Mouse (Mus musculus) urinary bladder, postnatal 14 days (tissue): ENCODE data around the gene Tedc2.
A peak's percentile ranks its signal among the peaks of the same experiment; 100 is the strongest.

Experiments used
- DNase-seq: peaks from one replicate; pipeline ENCODE4 v3.0.0; 2021; ENCODE audit warnings: low spot score

Gene Tedc2

GRCm38 (mm10) chr17:24193769-24194168 is 26.9 kb downstream of the Tedc2 start:
- DNase-seq, result no peak

- DNase-seq, result no peak
These were observed 27.4 kb downstream of the Tedc2 start for GRCm38 (mm10) chr17:24193268-24193667.

DNA sequence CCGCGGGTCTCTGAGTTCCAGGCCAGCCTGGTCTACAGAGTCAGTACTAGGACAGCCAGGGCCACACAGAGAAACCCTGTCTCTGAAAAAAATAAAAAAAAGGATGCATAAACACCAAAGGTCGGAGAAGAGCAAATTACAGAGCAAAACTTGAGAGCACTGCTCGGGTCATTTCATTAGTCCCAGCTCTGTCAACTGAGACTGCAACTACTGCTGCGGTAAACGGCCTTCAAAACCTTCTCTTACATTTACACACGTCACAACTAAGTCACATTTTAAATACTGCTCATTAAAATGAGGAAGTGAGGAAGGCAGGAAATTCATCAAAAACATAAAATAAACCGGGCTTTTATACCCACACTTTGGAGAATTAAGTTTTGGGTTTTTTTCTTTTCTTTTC is 27.8 kb downstream of the Tedc2 start:
- DNase-seq, result no peak

- no peak for DNase-seq
These were observed 29.2 kb downstream of the Tedc2 start for GRCm38 (mm10) chr17:24191481-24191880.

DNA sequence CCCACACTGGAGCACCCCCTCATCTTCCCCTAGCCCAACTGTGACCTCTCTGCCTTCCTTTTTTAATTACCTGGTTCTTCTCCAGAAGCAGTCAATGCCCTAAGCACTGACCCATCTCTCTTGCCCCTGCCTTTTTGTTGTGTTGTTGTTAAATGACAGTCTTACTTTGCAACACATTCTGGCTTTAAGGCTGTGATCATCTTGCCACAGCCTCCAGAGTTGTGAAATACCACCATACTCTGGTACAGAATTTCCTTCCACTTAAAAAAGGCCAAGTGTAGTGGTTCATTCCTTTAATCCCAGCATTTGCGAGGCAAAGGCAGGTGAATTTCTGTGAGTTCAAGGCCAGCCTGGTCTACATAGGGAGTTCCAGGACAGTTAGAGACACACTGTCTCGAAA is 29.7 kb downstream of the Tedc2 start:
- DNase-seq, result no peak

GRCm38 (mm10) chr17:24174259-24174658 is 46.4 kb downstream of the Tedc2 start:
- no peak for DNase-seq

GRCm38 (mm10) chr17:24173423-24173822 is 47.2 kb downstream of the Tedc2 start:
- peak; percentile 67 for DNase-seq

DNA sequence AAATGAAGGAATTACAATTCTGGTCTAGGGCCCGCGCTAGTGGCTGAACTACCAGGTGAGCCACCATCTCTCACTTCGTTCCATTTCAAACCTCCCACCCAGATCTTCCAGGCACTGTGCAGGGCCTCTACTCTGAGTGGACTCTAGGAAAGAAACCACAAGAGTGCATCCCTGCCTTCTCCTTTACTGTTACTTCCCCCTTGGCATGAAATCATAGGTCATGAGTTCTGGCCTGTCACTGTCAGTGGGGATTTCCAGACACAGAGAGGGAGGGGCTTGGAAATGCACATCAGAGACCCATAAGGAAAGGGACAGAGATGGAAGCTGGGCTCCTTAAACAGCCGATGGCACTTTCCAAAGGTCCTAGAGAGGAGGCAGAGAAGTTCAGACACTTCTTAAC is 48.9 kb downstream of the Tedc2 start:
- no peak for DNase-seq

DNA sequence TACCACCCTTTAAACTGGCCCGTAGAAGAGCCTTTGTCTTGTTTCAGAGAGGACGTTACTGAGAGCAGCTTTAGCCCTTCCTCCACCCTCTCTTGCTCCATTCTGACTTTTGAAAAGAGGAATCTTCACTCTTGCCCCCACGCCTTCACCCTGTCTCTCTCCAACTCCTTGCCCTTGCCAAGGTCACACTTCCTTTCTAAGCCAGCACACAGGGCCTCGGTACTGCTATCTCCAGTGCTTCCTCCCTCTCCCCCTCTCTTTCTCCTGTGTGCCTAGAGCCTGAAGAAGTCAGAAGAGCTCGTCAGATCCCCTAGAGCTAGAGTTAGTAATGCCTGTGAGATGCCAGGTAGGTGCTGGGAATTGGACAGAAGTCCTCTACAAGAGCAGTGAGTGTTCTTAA is 49.9 kb downstream of the Tedc2 start:
- DNase-seq, result no peak

- DNase-seq, result no peak
These were observed 50.5 kb downstream of the Tedc2 start for GRCm38 (mm10) chr17:24170125-24170524.

- DNase-seq, result peak; percentile 95
These were observed 51.2 kb downstream of the Tedc2 start, which contains the start of gene Atp6v0c for GRCm38 (mm10) chr17:24169317-24170065. Gene Atp6v0c, minus strand, starts transcription at chr17:24169702.

GRCm38 (mm10) chr17:24168590-24169277 is 51.9 kb downstream of the Tedc2 start:
- DNase-seq, result peak; percentile 58

DNA sequence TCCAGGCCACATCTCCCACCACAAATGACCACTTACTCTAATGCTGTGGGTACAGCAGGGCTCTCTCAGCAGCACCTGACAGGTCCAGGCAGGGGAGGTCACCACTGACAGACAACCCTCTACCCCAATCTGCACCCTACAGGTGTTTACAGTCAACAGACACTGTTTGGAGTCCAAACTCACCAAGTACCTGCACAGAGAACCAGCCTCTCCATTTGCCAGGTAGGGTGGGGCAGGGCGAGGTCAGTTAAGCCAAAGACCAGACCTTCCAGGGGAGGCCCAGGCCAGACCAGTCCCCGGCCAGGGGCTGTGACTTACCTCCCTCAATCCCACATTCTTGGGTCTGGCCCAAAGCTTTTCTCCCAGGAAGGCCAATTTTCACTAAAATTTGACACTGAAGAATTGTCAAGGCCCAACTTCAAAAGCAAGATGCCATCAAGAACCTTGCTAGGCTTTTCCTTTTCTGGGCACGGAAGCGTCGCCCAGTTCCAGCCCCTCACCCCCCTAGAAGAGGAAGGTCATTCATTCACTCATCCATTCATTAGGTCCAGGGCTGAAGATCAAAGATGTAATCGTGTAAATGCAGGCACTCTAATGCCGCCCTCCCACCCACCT is 52.7 kb downstream of the Tedc2 start:
- no peak for DNase-seq

DNA sequence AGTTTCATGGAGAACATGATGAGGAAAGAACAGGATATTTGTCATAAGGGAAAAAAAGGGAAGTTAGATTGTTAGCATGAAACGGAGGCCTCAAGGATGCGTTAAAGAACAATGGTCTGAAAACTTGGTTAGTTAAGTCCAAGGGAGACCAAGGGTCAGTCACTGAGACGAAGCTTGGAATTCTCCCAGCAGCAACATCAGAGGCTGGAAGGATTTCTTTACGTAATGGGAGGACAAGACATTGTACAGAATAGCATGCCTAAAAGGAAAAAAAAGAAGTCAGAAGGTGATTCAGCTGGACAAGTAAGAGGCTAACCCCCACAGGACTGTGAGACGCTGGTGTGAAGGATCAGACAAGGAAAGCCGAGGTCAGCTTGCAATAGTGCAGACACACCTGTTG is 53.5 kb downstream of the Tedc2 start:
- DNase-seq, result no peak
